Mouse (Mus musculus): Measurements from ENCODE around the gene Rbm47. TPM values are rescaled to one million over a fixed set of nuclear protein-coding genes. Genes with fewer than 3 reads are reported as not detected.
"Not testable (repeated sequence)": the region's sequence is repeated elsewhere in the genome, so short reads cannot be mapped to it uniquely, and the experiment has no call there.

Rbm47 gene
- polyA plus RNA-seq, 1 experiment from 2014 or later = 9.9 TPM

DNA sequence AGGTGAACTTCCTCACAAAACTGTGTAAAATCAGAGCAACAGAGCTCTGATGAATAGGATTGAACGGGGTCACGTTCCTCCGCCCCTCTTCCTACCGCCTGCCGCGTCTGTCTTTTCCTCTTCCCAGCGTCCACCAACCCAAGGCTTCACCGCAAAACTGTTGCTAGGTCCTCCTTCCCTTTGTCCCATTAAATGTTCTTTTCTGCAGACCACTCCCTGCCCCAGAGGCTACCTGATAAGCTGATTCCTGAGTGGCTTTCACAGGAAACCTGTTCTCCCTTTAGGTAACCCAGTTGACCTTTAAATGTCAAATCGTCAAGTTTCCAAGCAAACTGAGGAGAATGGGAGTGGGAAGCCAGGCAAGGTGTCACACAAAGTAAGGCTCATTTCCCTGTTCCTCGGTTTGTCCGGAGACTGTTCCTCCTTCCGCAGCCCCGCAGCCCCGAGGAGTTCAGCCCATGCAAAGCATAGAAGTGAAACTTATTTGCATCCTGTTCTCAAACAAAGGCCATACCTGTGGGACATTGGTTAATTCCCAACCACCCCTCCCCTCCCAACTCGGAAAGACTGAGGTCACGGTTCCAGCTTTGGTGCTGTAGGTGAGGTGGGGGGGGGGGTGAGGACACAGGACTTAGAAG, 167.8 kb downstream of the Rbm47 start:
- H3K27me3 ChIP-seq (ENCODE audit: insufficient read depth, poor library complexity, severe bottlenecking) = no peaks in the 10 kb centered on the region
- H3K4me3 ChIP-seq = no peak overlapping the region
- no peak overlapping the region for H3K27ac ChIP-seq
- no peaks in the 10 kb centered on the region for H3K9me3 ChIP-seq
- H3K36me3 ChIP-seq = no peaks in the 10 kb centered on the region
- WGBS = 42% methylated on average over 16 of the region's 16 CpGs
- H3K4me1 ChIP-seq (replicated peaks) = 0 out of 2 replicates have a peak, but pooled peaks cover 7% of the 10 kb centered on the region
- no peak for DNase-seq (ENCODE audit: low spot score)

DNA sequence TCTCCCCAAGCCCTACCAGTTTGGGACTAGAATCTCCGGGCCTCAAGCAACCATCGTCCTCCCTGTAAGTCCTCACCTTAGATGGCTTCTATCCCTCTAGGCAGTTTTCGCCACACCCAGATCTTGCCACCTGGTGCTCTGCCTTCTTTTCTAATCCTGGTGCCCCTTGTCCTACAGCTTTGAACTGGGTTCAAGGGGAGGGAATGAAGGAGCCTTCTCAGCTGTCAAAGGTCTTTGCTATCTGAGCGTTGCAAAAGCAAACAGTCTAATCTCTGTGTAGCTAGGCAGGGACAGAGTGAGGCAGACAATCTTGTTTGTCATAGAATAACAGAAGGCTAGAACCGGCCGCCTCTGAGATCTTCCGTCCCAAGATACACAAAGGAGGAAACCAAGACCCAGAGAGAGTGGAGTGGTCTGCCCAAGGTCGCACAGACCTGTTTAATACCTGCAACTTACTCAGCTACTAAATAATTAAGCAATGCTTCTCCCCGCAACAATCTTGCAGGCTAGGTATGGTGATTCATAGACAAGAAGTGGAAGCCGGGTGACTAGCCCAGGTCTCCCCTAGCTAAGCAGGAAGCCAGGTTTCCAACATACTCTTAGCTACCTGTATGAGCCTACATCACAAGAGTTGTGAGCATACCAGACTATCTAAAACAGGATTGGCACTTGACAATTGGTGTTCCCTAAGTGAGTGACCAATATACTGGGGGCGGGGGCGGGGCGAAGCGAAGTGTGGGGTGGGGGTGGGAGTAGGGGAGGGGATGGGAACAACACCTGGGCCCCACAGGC, 168.6 kb downstream of the Rbm47 start, which contains the start of gene 9130230L23Rik:
TSS of gene 9130230L23Rik (minus strand) at position 152 of the 792 bp plus-strand sequence.
- Histone ChIP-seq H3K27me3 (ENCODE audit: insufficient read depth, poor library complexity, severe bottlenecking) (no peaks in the 10 kb centered on the region), H3K27ac (no peak within 1 kb of the TSS), H3K9me3 (no peaks in the 10 kb centered on the region), H3K4me1 (replicated peaks) (0 out of 2 replicates have a peak, but pooled peaks cover 7% of the 10 kb centered on the region), H3K4me3 (no peak within 1 kb of the TSS), H3K36me3 (no peaks in the 10 kb centered on the region)
- DNase-seq (ENCODE audit: low spot score) = no peak
- 64% methylated on average over 14 of the region's 14 CpGs for WGBS

DNA sequence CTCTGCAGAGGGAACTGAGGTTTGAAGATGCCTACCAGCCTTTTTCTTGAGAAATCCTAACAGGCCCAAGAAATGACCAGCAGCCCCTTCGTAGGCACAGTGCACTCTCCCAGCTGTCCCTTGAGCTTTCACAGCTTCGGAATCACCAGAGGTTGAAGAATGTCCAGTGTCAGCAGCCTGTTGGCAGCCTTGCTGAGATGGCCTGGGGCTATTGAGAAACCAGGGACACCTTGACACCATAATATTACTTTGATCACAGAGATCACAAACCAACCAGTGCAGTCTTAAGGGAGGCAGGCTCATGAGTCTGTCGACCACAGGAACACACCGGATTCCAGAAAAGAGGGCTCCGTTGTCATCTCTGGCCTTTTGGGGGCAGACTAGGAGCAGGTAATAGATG, 171.7 kb downstream of the Rbm47 start:
- Histone ChIP-seq H3K27me3 (ENCODE audit: insufficient read depth, poor library complexity, severe bottlenecking) (no peaks in the 10 kb centered on the region), H3K4me3 (no peak overlapping the region), H3K36me3 (no peaks in the 10 kb centered on the region), H3K4me1 (replicated peaks) (0 out of 2 replicates have a peak, but pooled peaks cover 7% of the 10 kb centered on the region), H3K27ac (no peak overlapping the region), H3K9me3 (no peaks in the 10 kb centered on the region)
- DNase-seq (ENCODE audit: low spot score) = no peak
- WGBS = 74% methylated on average over 5 of the region's 5 CpGs

DNA sequence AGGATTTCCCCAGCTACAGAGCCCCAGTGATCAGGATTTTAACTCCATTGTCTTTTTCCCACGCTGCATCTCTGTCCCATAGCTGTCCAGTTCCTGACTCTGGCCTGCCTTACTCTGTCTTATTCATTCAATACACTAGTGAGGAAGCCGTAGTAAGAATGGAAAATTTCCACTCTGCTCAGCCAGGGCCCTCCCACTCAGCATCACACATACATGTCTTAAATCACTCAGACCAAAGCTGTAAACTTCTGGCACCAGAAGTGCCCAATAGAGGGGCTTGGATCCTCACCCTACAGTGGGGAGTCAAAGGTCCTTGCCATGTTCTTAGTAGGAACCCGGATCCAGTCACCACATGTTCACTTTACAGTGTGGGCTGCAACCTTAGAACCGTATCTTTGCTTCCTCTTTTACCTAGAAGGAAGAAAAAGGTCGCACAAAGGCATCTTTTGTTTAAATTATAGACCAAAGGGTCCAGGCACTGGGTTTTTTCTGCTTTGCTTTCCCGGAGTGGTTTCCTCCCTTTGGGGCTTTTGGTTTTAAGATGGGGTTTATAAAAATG, 172.3 kb downstream of the Rbm47 start:
- Histone ChIP-seq H3K4me1 (replicated peaks) (0 out of 2 replicates have a peak, but pooled peaks cover 7% of the 10 kb centered on the region), H3K36me3 (no peaks in the 10 kb centered on the region), H3K4me3 (no peak overlapping the region), H3K27me3 (ENCODE audit: insufficient read depth, poor library complexity, severe bottlenecking) (no peaks in the 10 kb centered on the region), H3K9me3 (no peaks in the 10 kb centered on the region), H3K27ac (no peak overlapping the region)
- WGBS = 77% methylated on average over 6 of the region's 6 CpGs
- DNase-seq (ENCODE audit: low spot score) = no peak

DNA sequence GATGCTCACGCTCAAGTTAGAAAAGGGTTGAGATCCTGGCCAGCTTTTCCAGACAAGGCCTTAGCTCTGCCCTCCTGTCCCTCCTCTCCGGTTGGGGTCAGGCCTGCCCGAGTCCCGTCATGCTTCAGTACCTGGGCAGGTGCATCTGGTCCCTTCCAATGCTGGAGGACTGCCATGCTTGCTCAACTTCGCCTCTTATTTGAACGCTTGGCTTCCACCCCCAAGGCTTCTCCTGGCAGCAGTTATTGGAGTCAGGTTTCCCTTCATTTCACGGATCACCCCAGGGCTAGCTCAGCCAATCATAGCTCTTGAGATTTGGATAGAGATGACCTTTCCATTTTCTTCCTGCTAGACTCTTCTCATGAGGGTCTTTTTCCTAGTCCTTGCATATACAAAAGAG, 172.8 kb downstream of the Rbm47 start:
- 72% methylated on average over 7 of the region's 7 CpGs for WGBS
- Histone ChIP-seq H3K9me3 (no peaks in the 10 kb centered on the region), H3K27me3 (ENCODE audit: insufficient read depth, poor library complexity, severe bottlenecking) (no peaks in the 10 kb centered on the region), H3K4me1 (replicated peaks) (0 out of 2 replicates have a peak, but pooled peaks cover 5% of the 10 kb centered on the region), H3K27ac (no peak overlapping the region), H3K4me3 (no peak overlapping the region), H3K36me3 (no peaks in the 10 kb centered on the region)
- no peak for DNase-seq (ENCODE audit: low spot score)

DNA sequence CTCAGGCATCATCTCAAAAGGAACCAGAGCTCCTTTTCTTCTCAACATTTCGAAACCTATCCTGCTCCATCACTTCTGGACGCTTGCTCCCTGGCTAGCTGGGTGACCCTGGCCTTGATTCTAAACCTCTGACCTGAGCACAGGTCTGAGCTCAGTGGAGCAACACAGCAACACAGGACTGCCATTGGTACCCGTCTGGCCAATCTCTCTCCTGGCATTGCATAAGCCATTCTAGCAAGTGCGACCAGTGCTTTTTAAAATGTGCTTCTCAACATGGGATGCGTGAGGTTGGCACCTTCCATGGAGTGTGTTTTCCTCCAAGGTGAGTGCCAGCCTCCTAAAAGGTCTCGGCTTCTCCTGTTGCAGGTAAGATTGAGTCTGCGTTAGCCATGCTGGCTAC, 173.8 kb downstream of the Rbm47 start:
- 88% methylated on average over 7 of the region's 7 CpGs for whole genome bisulfite sequencing
- Histone ChIP-seq H3K36me3 (no peaks in the 10 kb centered on the region), H3K27me3 (ENCODE audit: insufficient read depth, poor library complexity, severe bottlenecking) (no peaks in the 10 kb centered on the region), H3K4me3 (no peak overlapping the region), H3K27ac (no peak overlapping the region), H3K4me1 (replicated peaks) (no peaks in the 10 kb centered on the region), H3K9me3 (no peaks in the 10 kb centered on the region)
- no peak for DNase-seq (ENCODE audit: low spot score)

DNA sequence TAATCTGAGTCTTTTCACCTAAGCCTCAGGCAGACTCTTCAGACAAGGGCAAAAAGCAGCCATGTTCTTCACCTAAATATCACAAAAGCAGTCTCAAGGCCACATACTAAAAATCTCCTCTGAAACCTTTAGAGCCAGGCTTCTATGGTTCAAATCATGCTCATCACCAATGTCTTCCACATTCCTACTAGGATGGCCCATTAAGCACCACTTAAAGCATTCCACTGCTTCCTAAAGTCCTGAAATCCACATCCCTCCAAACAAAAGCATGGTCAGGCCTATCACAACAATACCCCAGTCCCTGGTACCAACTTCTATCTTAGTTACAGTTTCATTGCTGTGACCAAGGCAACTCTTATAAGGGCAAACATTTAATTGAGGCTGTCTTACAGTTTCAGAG, 175.1 kb downstream of the Rbm47 start:
- Histone ChIP-seq H3K4me1 (replicated peaks) (no peaks in the 10 kb centered on the region), H3K27me3 (ENCODE audit: insufficient read depth, poor library complexity, severe bottlenecking) (no peaks in the 10 kb centered on the region), H3K27ac (no peak overlapping the region), H3K9me3 (no peaks in the 10 kb centered on the region), H3K4me3 (no peak overlapping the region), H3K36me3 (no peaks in the 10 kb centered on the region)
- DNase-seq (ENCODE audit: low spot score) = no peak

DNA sequence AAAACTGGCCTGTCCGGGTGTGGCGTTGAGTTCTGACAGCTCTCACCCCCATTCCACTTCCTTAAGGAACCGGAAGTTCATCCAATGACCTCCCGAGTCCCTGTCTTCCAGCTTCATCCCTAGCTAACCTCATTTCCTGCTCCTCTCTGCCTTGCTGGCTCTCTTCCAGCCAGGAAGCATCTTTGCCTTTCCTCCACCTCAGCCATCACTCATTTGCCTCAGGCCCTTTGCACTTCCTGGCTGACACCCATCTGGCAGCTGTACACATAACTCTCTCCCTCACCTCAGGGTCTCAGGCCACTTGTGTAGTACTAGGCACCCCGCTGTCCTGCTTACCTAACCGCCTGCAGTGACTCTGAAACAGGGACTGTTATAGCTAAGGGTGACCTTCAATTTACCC, 178.3 kb downstream of the Rbm47 start:
- H3K4me3 ChIP-seq = no peak overlapping the region
- no peaks in the 10 kb centered on the region for H3K9me3 ChIP-seq
- no peak overlapping the region for H3K27ac ChIP-seq
- H3K4me1 ChIP-seq (replicated peaks) = no peaks in the 10 kb centered on the region
- DNase-seq (ENCODE audit: low spot score) = no peak
- no peaks in the 10 kb centered on the region for H3K36me3 ChIP-seq
- WGBS = 79% methylated on average over 6 of the region's 6 CpGs
- H3K27me3 ChIP-seq (ENCODE audit: insufficient read depth, poor library complexity, severe bottlenecking) = no peaks in the 10 kb centered on the region

DNA sequence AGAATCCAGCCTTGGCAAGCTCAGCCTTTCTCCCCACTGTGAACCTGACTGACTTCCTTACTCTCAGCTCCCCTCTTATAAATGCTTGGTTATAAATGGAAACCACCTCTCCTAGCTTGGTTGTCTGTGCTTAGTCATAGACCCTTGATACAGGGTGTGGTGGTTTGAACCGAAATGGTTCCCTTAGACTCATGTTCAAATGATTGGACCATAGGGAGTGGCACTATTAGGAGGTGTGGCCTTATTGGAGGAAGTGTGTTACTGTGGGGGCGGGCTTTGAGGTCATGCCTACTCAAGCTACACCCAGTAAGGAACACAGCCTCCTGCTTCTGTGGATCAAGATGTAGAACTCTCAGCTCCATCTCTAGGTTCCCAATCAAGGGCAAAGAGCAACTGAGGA, 181.7 kb downstream of the Rbm47 start:
- Histone ChIP-seq H3K9me3 (no peaks in the 10 kb centered on the region), H3K4me1 (replicated peaks) (no peaks in the 10 kb centered on the region), H3K36me3 (no peaks in the 10 kb centered on the region), H3K27ac (no peak overlapping the region), H3K27me3 (ENCODE audit: insufficient read depth, poor library complexity, severe bottlenecking) (no peaks in the 10 kb centered on the region), H3K4me3 (no peak overlapping the region)
- no peak for DNase-seq (ENCODE audit: low spot score)
- 84% methylated on average over 2 of the region's 2 CpGs for WGBS

DNA sequence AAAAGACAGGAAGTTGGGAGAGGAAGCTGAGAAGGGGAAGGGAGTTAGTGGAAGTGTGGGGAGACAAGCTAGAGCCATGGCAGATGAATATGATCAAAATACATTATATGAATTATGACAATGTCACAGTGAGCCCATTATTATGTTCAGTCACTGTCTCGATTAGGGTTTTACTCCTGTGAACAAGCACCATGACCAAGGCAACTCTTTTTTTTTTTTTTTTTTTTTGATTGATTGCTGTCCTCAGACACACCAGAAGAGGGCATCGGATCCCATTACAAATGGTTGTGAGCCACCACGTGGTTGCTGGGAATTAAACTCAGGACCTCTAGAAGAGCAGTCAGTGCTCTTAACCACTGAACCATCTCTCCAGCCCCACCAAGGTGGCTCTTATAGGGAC, 185.9 kb downstream of the Rbm47 start:
- 69% methylated on average over 3 of the region's 3 CpGs for WGBS
- H3K27ac ChIP-seq; H3K4me1 ChIP-seq (replicated peaks); H3K9me3 ChIP-seq; H3K36me3 ChIP-seq; H3K27me3 ChIP-seq (ENCODE audit: insufficient read depth, poor library complexity, severe bottlenecking); DNase-seq (ENCODE audit: low spot score); H3K4me3 ChIP-seq: not testable (repeated sequence)

DNA sequence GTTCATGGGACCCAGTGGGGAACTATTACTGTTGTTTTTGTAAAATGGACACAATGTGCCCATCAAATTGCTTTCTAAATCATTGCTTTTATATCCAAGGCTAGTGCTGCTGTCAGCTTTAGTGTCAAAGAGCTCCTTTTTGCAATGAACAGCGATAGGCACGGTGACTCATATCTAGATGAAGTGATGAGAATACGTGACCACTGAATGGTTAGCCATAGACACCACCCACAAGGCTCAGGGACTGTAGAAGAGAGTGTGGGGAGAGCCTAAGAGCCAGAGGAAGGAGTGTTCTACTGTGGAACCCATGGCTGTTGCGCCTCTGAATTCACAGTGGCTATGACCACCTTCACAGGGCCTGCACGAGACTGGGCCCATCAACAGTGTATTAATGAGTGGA, 186.5 kb downstream of the Rbm47 start:
- WGBS = 87% methylated on average over 5 of the region's 5 CpGs
- no peak for DNase-seq (ENCODE audit: low spot score)
- no peaks in the 10 kb centered on the region for H3K9me3 ChIP-seq
- H3K36me3 ChIP-seq = no peaks in the 10 kb centered on the region
- H3K4me3 ChIP-seq = no peak overlapping the region
- no peaks in the 10 kb centered on the region for H3K27me3 ChIP-seq (ENCODE audit: insufficient read depth, poor library complexity, severe bottlenecking)
- H3K4me1 ChIP-seq (replicated peaks) = no peaks in the 10 kb centered on the region
- H3K27ac ChIP-seq = no peak overlapping the region

DNA sequence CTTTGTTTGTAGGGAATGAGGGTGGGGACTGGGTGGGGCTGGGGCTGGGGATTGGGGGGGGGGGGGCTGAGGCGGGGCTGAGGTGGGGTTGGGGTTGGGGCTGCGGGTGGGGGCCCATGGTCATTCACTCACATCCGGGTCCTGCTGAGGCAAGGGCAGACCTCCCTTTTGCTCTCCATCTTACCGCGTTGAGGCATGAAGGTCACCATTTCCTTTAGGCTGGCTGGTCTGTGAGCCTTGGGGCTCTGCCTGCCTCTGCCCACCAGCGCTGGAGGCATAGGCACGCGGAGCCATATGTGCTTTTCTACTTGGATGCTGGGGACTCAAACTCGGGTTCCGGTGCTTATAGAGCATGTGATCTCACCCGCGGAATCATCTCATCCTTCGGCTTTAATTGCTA, 197.2 kb downstream of the Rbm47 start:
- no peak overlapping the region for H3K4me3 ChIP-seq
- no peaks in the 10 kb centered on the region for H3K27me3 ChIP-seq (ENCODE audit: insufficient read depth, poor library complexity, severe bottlenecking)
- H3K4me1 ChIP-seq (replicated peaks) = no peaks in the 10 kb centered on the region
- H3K27ac ChIP-seq = no peak overlapping the region
- H3K9me3 ChIP-seq = no peaks in the 10 kb centered on the region
- WGBS = 91% methylated on average over 13 of the region's 13 CpGs
- DNase-seq (ENCODE audit: low spot score) = no peak
- no peaks in the 10 kb centered on the region for H3K36me3 ChIP-seq

DNA sequence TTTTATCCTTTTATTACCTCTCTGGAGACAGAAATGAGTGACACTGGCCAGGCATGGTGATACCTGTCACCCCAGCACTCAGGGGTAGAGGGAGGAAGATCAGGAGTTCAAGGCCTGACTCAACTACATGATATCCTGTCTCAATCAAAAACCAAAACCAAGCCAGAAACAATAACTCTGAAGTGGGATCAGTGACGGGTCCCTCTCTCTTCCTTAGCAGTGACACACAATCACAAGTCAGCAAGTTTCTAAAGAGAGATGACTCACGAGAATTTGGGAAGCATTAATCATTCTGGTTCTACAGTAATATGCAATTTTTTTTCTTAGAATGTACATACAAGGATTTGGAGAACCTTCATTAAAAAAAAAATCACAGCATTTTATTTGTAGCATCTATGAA, 199.7 kb downstream of the Rbm47 start:
- WGBS = 80% methylated on average over 2 of the region's 2 CpGs
- H3K27ac ChIP-seq = no peak overlapping the region
- no peaks in the 10 kb centered on the region for H3K36me3 ChIP-seq
- no peak overlapping the region for H3K4me3 ChIP-seq
- no peaks in the 10 kb centered on the region for H3K27me3 ChIP-seq (ENCODE audit: insufficient read depth, poor library complexity, severe bottlenecking)
- H3K4me1 ChIP-seq (replicated peaks) = no peaks in the 10 kb centered on the region
- DNase-seq (ENCODE audit: low spot score) = no peak
- H3K9me3 ChIP-seq = no peaks in the 10 kb centered on the region

Measured in hindbrain, embryonic 10.5 days (tissue).